Mouse (Mus musculus) left cerebral cortex, postnatal 10 days (tissue): ENCODE data around the gene Bcas3. TPM values are rescaled to one million over a fixed set of nuclear protein-coding genes. Genes with fewer than 3 reads are reported as not detected.

Experiments
- DNase-seq, 2 experiments: peaks; one replicate each; pipeline ENCODE4 v3.0.0; 2021 to 2022; ENCODE audit warnings: low spot score in 2 of 2, mixed read lengths in 1 of 2; ENCODE audit errors: extremely low spot score in 1 of 2
- intact Hi-C: fragments of 180-260 bp; cut with DNase I; formaldehyde crosslinking; loops from one replicate; pipeline ENCODE4 v1.15.1; 2025
- total RNA-seq, 2 experiments: library from RNA; stranded (reverse); gene quantifications; 2 replicates each; pipeline ENCODE4 v1.2.3; 2021

The Bcas3 gene
- total RNA-seq: 10 to 100 TPM; 49.2 to 61.1 TPM

- intact Hi-C loops: loop anchor here (5.0 kb wide), 1 partner anchor 40 kb away; the partner anchor contains the start of gene Ppm1d
- DNase-seq: peak; percentile 99
These were observed at the start of gene Bcas3 for GRCm38 (mm10) chr11:85352539-85353380. TSS of gene Bcas3 (plus strand) at chr11:85353167.

DNA sequence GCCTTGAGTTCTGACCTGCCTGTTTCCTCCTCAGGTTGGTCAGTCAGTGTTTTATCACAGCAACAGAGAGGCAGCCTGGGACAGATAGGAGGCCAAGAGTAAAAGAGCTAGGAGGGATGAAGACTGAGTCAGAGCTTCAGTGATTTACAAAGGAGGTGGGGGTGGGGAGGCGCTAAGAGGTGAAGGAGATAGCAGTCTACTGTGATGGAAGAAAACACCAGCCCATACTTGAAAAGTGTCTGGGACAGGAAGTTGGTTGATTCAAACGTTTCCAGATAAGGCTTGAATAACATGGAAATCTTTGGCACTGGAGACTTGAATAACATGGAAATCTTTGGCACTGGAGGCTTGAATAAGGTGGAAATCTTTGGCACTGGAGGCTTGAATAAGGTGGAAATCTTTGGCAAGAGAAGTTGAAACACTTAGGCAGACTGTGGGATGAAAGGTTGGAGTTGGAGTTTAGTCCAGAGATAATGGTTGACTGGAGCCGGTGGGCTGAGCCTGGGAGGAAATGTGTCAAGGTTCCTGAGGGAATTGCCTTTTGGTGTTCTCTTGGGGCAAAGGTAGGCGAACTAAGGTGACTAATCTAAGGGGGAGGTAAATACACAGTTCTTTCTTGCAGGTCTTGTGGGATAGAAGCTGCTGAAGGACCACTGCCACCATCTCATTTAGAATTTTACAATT lies 46.2 kb upstream of the Bcas3 start:
- no peak for DNase-seq
- intact Hi-C loops: no loop called here

DNA sequence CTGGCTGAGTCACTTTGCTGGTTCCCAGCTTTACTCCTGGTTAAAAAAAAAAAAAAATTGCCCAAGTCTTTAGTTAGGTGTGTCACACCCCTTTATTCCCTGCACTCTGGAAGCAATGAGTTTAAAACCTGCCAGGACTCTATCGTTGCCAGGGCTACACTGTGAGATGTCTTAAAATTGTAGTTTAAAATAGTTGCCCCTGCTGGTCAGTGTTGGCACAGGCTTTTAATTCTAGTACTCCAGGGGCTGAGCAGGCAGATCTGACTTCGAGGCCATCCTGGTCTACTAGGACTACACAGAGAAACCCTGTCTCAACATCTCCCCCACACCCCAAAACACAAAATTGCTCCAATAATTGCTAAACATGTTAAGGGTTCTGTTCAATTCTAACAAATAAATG lies 44.2 kb upstream of the Bcas3 start:
- no peak for DNase-seq
- intact Hi-C loops: no loop called here

GRCm38 (mm10) chr11:85310407-85310712 lies 42.6 kb upstream of the Bcas3 start:
- DNase-seq: no peak
- intact Hi-C loops: loop anchor here (5.0 kb wide), 1 partner anchor 42 kb away; the partner anchor contains the start of gene Bcas3

DNA sequence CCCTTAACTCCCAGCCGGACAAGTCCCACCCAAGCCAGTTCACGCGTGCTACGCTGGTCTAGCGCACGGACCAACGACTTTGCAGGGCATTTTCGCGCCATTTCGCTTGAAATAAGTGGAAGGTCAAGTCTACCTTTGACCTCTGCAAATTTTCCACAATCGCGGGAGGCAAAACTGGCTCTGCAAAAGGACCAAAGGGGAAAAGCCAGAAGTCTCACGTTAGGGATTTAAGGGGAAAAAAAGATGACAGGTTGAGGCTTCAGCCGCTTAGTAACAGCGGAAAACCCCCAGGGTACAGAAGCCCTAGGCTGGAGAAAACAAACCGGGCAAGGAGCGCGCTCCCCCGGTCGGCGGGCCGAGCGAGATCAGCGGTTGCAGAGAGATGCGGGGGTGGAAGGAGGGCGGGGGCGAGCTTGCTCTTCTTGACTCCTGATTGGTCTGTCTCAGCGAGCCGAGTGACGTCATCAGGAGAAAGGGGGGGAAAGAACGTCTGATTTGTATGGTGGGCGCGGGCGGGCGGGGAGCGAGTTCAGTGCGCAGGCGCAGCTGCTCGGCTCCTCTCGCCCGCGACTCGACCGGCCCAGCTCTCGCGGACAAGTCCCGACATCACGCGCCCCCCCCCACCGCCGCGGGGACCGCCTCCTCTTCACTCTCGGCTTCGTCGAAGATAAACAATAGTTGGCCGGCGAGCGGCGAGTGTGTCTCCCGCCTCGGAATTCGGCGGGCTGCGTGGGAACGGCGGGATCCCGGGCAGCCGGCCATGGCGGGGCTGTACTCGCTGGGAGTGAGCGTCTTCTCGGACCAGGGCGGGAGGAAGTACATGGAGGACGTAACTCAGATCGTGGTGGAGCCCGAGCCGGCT lies 42.0 kb upstream of the Bcas3 start, which contains the start of gene Ppm1d:
Gene Ppm1d (plus strand): TSS at position 532 of the 862 bp plus-strand sequence.
- intact Hi-C loops: loop anchor here (5.0 kb wide), 1 partner anchor 41 kb away; the partner anchor contains the start of gene Bcas3
- peak; percentile 97 to 99 for DNase-seq

DNA sequence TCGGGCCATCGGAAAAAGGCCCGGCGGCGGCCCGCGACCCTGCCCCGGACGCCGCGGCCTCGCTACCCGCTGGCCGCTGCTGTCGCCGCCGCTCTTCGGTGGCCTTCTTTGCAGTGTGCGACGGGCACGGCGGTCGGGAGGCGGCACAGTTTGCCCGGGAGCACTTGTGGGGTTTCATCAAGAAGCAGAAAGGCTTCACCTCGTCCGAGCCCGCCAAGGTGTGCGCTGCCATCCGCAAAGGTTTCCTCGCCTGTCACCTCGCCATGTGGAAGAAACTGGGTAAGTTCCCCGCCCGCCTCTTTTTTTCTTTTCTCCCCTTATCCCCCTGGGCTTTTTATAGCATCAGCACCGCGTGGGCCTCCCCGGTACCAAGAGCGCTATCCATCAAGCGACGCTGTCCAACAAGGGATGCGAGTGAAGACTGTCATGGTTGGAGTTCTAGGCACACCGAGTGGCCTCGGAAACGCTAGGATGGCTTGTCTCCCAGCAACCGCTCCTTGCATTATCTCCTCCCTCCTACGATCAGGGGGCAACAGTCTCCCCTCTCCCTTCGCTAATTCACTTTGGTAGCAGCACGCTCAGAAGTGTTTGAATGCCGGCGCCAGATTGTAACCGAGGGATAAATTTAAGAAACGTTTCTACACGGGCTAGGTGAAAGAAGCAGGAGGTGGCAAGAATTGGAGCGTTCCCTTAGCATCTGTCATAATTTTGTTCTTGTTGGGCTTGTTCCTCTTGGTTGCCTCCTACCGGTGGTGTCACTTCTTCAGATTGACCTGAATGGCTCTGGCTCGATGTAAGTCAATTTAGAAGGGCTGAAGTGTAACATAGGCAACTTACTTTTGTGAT lies 41.1 kb upstream of the Bcas3 start:
- intact Hi-C loops: loop anchor here (5.0 kb wide), 1 partner anchor 40 kb away; the partner anchor contains the start of gene Bcas3
- DNase-seq: peak in 1 of 2 experiments; percentile 41

- intact Hi-C loops: loop anchor here (5.0 kb wide), 1 partner anchor 39 kb away; the partner anchor contains the start of gene Bcas3
These were observed 40.1 kb upstream of the Bcas3 start for GRCm38 (mm10) chr11:85312818-85313217.

GRCm38 (mm10) chr11:85313361-85313760 lies 39.6 kb upstream of the Bcas3 start:
- intact Hi-C loops: loop anchor here (5.0 kb wide), 1 partner anchor 39 kb away; the partner anchor contains the start of gene Bcas3
- no peak for DNase-seq

More at GRCm38 (mm10) chr11:85312818-85313217, 40.1 kb upstream of the Bcas3 start:
- peak; percentile 54 to 78 for DNase-seq

DNA sequence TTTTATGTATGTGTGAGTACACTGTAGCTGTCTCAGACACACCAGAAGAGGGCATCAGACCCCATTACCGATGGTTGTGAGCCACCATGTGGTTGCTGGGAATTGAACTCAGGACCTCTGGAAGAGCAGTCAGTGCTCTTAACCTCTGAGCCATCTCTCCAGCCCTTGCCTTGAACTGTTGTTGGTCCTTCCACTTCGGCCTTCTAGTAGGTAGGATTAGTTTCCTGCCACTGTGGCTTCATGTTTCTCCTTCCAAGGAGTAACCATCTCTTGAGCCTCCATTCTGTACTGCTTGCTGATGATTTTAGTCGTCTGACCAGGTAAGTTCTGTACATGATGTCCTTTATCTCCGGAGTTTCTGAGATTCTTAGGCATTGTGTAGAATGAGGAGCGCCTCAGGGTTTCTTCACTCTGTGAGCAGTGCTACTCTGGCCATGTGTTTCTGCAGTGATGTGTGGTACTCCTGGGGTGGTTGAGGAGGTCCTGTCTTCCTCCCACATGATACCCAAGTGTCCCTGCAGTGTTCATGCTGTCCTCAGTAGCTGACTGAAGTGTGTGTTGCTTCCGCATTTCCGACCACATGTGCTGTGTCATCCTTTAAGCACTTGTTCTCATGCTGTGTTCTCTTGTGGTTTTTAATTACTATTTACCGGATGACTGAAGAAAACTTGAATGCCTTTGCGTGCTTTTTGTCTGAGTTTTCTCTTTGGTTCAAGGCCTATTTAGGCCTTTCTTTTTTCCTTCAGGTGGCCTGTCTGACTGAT lies 29.2 kb upstream of the Bcas3 start:
- intact Hi-C loops: no loop called here
- DNase-seq: no peak

DNA sequence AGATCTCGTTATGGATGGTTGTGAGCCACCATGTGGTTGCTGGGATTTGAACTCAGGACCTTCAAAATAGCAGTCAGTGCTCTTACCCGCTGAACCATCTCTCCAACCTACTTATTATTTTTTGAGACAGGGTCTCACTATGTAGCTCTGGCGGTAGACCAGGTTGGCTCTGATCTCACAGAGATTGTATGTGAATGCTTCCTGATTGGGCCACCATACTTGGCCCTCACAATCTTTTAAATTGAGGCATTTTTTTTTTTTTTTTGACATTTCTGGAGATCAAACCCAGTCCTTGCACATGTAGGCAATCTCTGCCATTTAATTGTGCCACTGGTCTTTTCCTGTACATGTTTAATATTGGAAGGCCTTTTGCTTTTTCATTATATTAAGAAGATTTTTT lies 24.2 kb upstream of the Bcas3 start:
- intact Hi-C loops: no loop called here
- DNase-seq: no peak

DNA sequence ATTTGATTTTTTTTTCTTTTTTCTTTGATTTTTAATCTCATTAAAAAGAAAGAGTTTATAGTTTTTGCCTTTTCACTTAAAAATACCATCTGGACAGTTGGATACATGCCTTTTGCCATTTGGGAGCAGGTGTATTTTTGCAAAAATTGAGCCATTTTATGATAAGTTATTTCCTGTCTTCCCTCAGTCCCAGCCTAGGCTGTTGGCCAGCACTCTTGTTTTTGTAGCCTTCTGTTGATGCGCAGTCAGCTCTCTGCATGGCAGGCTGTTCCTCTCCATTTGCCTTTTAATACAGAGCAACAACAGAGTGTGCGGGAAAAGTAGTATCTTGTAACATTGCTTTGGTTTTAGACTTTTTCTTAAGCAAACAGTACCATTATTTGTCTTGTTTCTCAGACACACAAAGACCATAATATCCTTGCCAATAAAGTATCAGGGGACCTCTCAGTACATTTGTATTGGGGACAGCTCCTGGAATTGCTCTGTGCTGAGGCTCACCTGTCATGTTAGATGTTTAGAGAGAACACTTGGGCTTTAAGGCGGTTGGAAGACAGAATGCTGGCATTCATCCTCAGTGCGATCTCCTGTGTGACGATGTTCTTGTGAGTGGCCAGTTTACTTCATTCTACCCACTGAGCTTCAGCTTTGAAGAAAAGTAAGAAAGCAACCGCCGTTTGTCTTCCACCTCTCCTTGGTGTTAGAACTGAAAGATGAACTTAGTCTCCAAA lies 23.6 kb upstream of the Bcas3 start:
- no peak for DNase-seq
- intact Hi-C loops: no loop called here

GRCm38 (mm10) chr11:85334778-85335177 lies 18.2 kb upstream of the Bcas3 start:
- DNase-seq: peak in 1 of 2 experiments; percentile 47
- intact Hi-C loops: no loop called here

- intact Hi-C loops: no loop called here
- DNase-seq: no peak
These were observed 13.7 kb upstream of the Bcas3 start for GRCm38 (mm10) chr11:85339173-85339831.

- intact Hi-C loops: no loop called here
- no peak for DNase-seq
These were observed 12.8 kb upstream of the Bcas3 start for GRCm38 (mm10) chr11:85340070-85340616.

- DNase-seq: no peak
- intact Hi-C loops: loop anchor here (5.0 kb wide), 1 partner anchor 42 kb away; the partner anchor contains the start of gene Ppm1d
These were observed 852 bp downstream of the Bcas3 start for GRCm38 (mm10) chr11:85353819-85354218.

- intact Hi-C loops: no loop called here
- no peak for DNase-seq
These were observed 6.7 kb downstream of the Bcas3 start for GRCm38 (mm10) chr11:85359641-85360040.
